Mouse (Mus musculus): ENCODE results near the gene Il16.
A peak's percentile ranks its signal among the peaks of the same experiment; 100 is the strongest.
"Not testable (repeated sequence)": the region's sequence is repeated elsewhere in the genome, so short reads cannot be mapped to it uniquely, and the experiment has no call there.

The Il16 gene

GRCm38 (mm10) chr7:83735108-83735781 lies 10.3 kb downstream of the Il16 start:
- no peak for DNase-seq (ENCODE audit: low read depth)

GRCm38 (mm10) chr7:83734671-83735082 lies 10.8 kb downstream of the Il16 start:
- DNase-seq (ENCODE audit: low read depth): no peak

GRCm38 (mm10) chr7:83734246-83734645 lies 11.3 kb downstream of the Il16 start:
- DNase-seq (ENCODE audit: low read depth): no peak

GRCm38 (mm10) chr7:83732781-83733180 lies 12.7 kb downstream of the Il16 start:
- no peak for DNase-seq (ENCODE audit: low read depth)

- no peak for DNase-seq (ENCODE audit: low read depth)
Observed at GRCm38 (mm10) chr7:83731961-83732666, 13.4 kb downstream of the Il16 start.

- no peak for DNase-seq (ENCODE audit: low read depth)
Observed at GRCm38 (mm10) chr7:83731297-83731696, 14.2 kb downstream of the Il16 start.

- no peak for DNase-seq (ENCODE audit: low read depth)
Observed at GRCm38 (mm10) chr7:83726936-83727632, 18.4 kb downstream of the Il16 start.

- no peak for DNase-seq (ENCODE audit: low read depth)
Observed at GRCm38 (mm10) chr7:83725801-83726200, 19.7 kb downstream of the Il16 start.

- no peak for DNase-seq (ENCODE audit: low read depth)
Observed at GRCm38 (mm10) chr7:83724541-83724940, 21.0 kb downstream of the Il16 start.

- no peak for DNase-seq (ENCODE audit: low read depth)
Observed at GRCm38 (mm10) chr7:83723954-83724353, 21.6 kb downstream of the Il16 start.

- no peak for DNase-seq (ENCODE audit: low read depth)
Observed at GRCm38 (mm10) chr7:83723221-83723620, 22.3 kb downstream of the Il16 start.

- no peak for DNase-seq (ENCODE audit: low read depth)
Observed at GRCm38 (mm10) chr7:83722485-83722884, 23.0 kb downstream of the Il16 start.

GRCm38 (mm10) chr7:83720231-83720630 lies 25.3 kb downstream of the Il16 start:
- DNase-seq (ENCODE audit: low read depth): no peak

GRCm38 (mm10) chr7:83717021-83717725 lies 28.4 kb downstream of the Il16 start:
- no peak for DNase-seq (ENCODE audit: low read depth)

- DNase-seq (ENCODE audit: low read depth): no peak
Observed at GRCm38 (mm10) chr7:83713639-83714038, 31.9 kb downstream of the Il16 start.

GRCm38 (mm10) chr7:83711676-83712259 lies 33.8 kb downstream of the Il16 start:
- not testable (repeated sequence) for DNase-seq (ENCODE audit: low read depth)

- DNase-seq (ENCODE audit: low read depth): no peak
Observed at GRCm38 (mm10) chr7:83703046-83703775, 42.3 kb downstream of the Il16 start.

- no peak for DNase-seq (ENCODE audit: low read depth)
Observed at GRCm38 (mm10) chr7:83699066-83699745, 46.3 kb downstream of the Il16 start.

GRCm38 (mm10) chr7:83695449-83696212 lies 49.9 kb downstream of the Il16 start:
- peak; percentile 77 for DNase-seq (ENCODE audit: low read depth)
